Mouse (Mus musculus) liver (tissue): ENCODE measurements around the gene Ppp1r27.
"Not testable (repeated sequence)": the region's sequence is repeated elsewhere in the genome, so short reads cannot be mapped to it uniquely, and the experiment has no call there.

ENCODE experiments used
- DNase-seq: peaks from one replicate; pipeline ENCODE4 v3.0.0-alpha.2; 2020; ENCODE audit warnings: mixed read lengths

Gene Ppp1r27

DNA sequence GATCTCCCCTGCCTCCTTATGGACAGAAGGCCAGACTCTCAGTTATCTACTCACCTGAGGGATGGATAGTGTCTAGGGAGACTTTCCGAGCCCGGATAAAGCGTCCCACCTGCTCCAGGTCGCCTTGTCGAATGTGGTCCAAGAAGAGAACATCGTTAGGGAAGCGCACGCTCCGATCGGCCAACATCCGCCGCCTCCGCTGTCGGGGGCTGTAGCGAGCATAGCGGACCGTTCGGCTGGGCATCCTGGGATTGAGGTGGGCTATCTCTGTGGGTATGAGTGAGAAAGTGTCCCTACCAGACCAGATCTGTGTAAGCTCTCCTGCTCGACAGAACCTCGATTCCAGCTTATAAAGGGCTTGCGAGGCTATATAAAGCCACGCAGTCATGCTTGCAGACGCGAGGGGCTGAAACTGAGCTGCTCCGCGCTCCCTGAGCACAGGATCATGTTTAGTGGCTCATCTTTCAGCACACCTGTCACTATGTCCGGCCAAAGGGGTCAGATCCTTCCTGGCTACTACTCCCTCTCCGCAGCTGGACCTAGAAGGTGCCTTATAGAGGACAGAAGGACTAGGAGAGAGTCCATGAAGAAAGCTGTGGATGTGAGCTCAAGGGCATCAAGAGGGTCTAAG, at the start of gene Ppp1r27:
Gene Ppp1r27 (minus strand): TSS at position 323 of the 631 bp plus-strand sequence.
- no peak for DNase-seq

DNA sequence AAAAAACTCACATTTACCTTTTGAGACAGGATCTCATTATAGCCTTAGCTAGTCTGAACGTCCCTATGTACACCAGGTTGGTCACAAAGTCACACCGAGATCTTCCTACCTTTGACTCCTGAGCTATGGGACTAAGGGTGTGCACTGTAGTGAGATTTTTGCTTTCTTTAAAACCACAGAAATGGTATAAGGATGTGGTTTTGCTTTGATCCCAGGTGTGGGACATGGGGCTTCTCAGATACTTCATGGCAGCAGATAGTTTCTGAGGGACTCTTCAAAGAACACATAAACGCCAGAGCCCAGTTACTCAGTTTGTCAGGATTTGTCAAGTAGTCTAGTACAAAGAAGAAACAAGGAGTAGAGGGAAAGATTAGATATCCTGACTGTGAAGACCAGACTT, 49.8 kb upstream of the Ppp1r27 start:
- no peak for DNase-seq

DNA sequence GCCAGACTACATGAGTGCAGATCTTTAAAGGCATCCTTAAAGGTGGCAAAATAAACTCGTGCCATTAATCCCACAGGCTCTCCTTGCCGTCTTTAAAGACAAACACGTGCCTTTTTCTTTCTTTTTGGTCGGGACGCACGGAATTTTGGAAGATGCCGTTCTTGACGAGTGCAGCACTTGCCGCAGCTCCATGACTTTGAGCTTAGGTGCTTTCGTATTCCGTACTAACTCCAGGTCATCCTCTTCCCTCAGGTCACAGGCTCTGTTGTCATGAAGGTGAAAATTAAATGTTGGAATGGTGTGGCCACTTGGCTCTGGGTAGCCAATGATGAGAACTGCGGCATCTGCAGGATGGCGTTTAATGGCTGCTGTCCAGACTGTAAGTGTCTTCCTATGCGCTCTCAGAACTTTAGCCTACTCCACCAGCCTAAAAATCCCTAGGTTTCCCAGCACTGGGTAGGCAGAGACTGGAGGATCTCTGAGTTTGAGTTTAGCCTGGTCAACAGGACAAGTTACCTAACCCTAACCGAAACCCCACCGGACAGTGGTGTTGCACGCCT, 48.1 kb upstream of the Ppp1r27 start:
- DNase-seq = no peak

DNA sequence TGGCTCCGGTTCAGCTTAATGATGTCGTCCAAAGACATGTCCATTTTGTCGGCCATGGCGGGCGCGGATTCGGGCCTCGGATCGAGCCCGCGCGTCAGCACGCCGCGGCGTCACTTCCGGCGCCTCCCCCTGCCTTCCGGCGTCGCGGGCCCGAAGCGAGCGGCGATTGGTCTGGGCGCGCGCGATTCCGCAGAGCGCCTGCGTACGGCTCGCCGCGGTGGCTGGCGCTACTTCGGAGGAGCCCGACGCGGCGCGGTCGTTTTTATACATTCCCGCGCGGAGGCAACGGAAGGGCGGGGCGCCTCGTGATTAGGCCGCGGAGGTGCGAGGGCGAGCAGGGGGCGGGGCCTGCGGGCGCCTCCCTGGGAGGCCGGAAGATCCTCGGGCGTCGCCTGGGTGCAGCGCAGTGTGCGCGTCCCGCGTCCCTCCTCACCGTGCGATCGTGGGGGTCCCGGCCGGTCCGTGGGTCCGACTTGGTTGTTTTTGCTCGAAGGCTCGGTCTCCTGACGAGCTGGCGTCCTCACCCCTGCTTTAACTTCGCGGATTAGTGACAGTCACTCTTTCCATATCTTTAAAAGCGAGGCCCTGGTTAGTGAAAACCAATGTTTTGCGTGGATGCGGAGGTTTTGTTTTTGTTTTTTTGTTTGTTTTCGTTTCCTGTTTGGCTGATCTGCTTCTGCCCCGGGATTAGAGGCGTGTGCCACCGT, 47.5 kb upstream of the Ppp1r27 start, which contains the start of the genes Alyref and Anapc11:
Gene Alyref (minus strand): TSS at position 83 of the 707 bp plus-strand sequence.
Gene Anapc11 (plus strand): TSS at position 139 of the 707 bp plus-strand sequence.
- DNase-seq = peak; percentile 97

DNA sequence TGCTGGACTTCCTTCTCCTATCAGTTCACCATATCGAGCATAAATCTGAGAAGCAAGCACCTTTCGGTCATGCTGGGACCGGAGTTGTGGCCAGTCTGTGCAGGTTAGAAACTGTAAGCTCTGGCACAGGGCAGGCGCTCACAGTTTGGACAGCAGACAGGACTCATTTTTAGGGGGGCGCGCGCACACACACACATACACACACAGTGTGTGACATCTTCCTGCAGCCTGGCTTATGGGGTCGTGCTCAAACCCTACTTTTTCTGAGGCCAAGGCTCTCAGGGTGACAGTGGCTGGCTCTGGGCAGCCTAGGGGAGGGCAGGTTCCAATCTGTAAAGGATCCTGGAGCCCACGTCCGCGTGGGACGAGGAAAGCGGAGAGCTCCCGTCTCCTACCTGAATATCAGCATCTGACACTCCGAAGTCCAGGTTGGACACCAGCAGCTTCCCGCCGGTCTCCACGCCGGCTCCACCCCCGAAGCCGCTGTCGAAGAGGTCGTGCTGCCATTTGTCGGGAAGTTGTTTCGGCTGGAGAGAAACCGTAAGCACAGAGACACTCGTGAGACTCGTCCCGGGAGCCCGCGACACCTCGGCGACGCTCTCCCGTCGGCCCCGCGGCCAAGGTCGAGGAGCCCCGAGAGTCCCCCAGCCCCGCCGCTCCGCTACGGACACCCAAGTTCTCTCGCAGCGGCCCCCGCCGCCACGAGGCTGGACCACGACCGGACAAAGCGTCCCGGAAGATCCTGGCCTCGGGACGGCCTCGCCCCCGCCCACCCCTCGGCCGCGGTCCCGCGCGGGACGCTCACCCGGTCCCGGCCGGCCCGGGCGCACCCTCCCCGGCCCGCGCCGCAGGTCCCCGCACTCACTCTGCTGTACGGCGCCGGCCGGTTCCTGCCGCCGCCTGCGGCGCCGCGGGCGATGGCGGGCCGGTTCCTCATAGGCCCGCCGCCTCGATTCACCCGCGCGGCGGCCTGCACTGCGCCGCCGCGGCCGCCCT, 46.6 kb upstream of the Ppp1r27 start:
- peak; percentile 47 for DNase-seq

DNA sequence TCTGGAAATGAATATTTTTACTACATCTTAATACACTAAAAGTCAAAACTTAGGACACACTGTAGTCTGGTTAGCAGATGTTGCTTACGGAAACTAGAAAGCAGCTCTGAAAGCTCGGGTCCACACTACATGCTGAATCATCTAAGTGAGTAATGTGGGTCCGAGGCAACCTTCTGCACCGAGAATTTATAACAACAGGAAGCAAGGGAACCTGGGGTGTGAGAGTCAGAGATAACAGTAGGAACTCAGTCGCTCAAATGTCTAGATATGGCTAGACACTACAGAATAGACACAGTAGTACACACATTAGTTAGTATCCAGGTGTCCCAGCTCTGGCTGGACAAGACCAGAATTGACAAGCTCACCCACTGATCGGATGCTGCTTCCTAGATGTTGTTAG, 37.6 kb upstream of the Ppp1r27 start:
- DNase-seq = no peak

DNA sequence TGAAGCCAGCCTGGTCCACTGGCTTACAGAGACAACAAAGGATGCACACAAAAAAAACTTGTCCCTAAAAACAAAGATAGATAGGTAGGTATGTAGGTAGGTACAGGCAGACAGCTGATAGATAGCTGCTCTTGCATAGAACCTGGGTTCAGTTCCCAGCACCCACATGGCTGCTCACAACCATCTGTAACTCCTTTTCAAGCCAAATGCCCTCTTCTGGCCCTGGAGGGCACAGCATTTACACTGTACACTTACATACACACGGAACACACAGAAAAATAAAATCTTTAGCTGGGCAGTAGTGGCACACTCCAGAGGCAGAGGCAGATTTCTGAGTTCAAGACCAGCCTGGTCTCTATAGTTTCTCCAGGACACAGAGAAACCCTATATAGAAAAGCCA, 33.0 kb upstream of the Ppp1r27 start:
- DNase-seq = no peak

DNA sequence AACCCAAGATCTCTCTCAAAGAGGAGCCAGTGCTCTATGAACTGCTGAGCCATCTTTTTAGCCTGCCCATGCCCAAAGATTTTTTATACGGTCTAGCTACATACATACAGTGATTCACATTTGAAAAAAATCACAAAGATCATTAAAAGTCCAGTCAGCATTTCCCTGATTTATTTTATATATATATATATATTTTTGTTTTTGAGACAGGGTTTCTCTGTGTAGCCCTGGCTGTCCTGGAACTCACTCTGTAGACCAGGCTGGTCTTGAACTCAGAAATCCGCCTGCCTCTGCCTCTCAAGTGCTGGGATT, 32.0 kb upstream of the Ppp1r27 start:
- not testable (repeated sequence) for DNase-seq

DNA sequence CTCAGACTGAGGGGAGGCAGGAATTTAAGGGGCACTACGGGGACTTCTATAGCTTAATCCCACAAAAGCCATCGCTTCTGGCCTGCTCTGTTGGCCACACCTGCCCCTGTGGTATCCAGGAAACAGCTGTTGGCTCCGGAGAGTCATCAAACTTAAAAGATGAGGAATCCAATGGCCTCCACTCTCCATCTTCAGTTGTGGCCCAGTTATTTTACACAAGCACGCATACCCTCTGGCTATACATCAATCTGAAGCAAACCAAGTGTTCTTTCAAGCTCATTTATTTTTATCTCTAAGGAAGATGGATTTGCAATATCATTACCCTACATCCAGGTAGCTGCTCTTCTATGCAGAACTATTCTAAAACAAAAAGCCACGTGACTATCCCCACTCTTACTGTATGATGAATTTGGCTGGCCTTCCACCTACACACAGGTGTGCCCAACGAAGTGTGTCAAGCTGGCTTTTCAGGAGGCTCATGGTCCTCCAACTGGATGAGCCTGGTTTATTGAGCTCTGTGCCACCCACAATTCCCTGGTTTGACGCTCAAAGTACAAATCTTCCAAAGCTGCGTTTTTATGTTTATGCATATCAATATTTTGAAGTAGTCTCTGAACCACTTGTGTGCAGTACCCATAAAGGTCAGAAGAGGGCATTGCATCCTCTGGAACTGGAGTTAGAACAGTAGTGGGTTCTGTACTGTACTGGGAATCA, 31.5 kb upstream of the Ppp1r27 start:
- peak; percentile 45 for DNase-seq

DNA sequence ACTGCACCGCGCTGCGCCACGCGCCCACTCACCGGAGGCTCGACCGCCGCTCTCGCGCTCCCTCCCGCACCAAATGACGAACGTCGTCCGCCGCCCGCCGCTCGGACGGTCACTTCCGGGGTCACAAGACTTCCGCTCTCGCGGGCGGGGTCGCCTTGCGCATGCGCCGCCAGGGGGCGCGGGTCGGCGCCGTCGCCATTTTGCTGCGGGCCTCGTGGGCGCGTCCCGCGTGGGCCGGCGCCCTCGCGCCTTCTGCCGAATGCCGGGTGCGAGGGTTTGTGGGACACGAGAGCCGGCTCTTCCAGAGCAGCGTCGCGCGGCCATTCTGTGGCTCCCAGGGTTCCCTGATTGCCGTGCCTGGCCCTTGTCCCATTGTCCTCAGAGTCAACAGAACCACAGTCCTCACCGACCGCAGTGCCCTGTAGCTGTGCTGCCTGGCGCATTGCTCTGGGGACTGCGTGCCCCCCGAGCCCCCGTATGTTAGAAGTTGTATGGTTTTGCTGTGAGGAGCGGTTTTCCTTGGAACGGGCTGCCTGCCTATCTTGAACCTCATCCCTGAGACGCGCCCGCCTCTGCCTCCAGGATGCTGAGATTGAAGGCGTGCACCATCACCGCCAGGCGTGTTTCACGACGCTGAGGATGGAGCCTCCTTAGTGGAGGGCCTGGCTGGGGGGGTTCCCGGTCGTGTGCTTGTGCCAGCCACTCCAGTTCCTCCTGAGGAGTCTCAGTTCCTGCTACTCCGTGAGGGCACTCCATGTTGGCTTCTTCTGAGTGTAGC, 30.7 kb upstream of the Ppp1r27 start, which contains the start of gene Arhgdia:
Gene Arhgdia (minus strand): TSS at position 135 of the 778 bp plus-strand sequence.
- DNase-seq = peak; percentile 89

DNA sequence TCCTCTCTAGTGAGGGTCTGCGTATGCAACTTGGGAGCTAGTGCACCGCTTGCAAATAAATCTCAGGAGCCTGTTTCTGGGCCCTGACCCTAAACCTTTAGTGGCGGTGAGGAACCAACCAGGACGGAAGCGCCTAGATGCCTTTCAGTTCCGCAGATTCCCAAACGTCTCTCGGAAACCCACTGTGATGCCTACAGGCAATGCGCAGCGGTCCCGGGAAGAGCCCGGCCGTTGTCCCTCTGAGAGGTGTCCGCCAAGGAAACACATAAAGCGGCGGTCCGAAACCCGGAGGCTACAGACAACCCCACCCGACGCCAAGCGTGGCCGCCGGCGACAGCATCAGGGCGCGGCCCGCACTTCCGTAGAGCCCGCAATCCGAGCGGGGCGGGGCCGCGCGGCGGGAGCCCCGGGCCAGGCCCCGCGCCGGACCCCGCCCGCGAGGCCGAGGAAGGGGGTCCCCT, 30.0 kb upstream of the Ppp1r27 start:
- DNase-seq = peak; percentile 71

DNA sequence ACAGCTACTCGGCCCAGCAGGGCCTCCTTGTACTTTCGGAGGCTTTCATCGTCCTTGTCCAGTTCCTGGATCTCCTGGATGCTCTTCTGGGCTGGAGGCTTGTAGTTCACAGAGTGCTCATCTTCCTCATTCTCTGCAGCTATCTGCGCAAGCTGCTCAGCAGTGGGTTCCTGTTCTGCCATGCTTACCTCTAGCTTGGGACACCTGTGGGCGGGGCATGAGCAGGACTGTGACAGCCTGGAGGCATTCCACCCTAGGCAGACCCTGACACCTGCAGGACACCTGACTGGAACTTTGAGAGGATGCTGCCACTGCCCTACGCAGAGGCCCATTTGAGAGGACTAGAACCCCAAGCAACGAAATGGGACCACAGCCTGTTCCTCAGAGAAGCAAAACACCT, 29.3 kb upstream of the Ppp1r27 start:
- DNase-seq = peak; percentile 46

DNA sequence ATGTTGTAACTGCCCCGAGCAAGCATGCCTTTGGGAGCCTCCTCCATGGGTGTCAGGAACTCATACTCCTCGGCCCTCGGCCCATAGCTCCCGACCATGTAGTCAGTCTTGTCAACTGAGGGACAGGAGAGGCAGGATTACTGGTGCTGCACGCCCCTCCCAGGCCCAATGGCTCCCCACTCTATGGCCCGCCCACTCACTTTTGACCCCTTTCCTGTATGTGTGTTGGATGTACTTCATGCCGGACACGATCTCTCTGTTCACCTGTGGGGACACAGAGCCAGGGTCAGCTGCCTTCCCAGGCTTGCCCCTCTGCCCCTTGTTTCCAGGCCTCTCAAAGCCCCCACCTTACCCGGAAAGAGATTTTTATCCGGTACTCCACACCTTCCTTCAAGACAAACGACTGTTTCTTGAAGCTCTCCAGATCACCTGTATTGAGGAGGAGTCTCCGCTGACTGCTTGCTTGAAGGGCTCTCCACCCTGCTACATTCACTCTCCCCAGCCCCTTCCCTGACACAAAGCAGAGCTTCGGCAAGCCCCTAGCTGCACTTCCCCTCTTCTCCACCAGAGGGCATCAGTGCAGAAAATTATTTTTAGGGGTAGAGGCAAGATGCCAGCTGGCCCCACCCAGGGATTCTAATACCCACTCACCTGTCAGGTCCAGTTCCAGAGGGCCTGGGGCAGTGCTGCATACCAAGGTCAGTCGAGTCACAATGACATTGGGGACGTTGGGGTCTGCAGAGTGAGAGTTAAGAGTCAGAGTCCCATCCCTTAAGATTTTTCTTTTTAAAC, 28.6 kb upstream of the Ppp1r27 start:
- DNase-seq = peak; percentile 82

DNA sequence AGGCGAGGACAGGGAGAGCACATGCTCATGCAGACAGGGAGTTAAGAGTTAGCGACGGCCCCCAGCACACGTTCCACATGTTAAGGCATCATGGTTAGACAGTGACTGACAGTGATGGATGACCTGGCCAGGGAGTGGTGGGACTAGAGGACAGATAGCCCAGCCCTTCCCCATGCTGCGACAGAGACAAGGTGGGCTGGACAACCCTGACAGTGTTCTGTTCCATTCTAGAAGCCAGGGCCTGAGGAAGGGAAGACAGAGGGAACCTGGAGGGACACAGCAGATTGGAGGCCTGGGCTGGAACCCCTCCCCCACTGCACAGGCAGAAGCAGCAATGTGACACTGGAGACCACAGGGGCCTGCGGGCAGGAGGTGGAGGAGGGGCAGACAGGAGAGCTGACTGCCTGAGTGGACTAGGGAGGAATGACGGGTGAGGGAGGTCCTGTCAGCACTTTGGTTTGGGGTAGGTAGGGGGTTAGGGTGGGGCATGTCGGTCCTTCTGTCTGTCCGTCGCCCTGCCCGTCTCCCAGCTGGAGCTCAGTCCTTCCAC, 27.8 kb upstream of the Ppp1r27 start:
- DNase-seq = peak; percentile 15

DNA sequence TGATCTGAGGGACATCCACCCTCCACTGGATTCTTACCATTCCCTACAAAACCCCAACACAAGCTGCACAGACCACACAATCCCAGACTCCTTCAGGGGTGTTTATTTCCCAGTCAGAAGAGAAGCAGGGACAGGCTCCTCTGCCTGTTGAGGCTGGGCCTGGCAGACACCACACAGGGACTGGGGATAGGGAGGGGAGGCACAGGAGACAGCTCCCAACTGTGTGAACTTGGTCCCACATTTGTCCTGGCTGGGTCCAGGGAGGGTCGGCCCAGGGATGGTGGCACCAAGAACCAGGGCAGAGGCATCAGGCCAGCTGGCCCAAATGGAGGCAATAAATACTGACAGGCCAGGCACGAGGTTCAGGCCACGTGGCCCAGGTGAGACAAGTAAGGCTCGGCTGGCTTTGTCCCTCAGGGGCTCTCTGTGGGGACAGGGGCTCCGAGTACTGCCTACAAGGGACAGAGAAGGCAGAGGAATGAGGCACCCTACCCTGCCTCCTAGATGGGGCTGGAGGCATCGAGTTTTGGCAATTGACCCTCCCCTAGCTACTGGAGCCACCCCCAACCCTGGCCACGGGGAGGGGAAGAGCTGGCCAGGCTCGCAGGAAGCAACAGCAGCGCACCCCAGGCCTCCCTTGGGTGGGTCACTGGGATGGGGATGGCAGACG, 27.2 kb upstream of the Ppp1r27 start:
- no peak for DNase-seq

DNA sequence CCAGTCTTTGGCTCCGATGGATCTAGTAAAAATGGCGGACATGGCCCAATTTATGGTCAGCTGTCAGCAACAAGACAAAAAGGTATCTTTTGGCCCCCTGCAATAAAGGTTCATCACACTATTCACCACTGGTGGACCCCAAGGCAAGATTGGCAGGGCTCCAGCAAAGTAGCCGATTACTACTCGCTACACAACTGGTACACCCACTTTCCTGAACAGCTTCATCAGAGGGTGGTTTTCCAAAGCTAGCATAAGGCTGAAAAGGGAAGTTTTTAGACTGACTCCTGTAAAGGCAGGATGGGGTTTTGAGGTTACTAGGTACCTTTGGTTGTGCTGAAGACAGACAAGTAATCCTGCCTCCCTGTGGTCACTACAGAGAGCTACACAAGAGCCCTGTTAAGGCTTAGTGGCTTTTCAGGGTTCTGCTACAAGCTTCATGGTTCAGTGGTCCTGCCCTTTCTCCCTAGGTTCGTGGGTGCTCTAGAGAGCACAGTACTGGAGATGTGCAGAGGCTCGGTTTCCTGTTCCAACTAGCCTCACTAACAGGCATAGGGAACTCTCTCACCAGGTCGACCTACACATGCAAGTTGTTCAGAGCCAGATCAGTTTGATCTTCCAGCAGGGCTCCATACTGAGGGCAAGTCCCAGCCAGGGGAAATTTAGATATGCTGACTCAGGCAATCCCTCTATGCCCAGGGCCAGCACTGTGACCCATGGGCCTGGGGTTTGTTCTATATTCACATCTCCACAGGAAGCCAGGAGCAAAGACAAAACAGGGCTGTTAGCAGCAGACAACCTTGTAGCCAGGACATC, 26.5 kb upstream of the Ppp1r27 start:
- no peak for DNase-seq

DNA sequence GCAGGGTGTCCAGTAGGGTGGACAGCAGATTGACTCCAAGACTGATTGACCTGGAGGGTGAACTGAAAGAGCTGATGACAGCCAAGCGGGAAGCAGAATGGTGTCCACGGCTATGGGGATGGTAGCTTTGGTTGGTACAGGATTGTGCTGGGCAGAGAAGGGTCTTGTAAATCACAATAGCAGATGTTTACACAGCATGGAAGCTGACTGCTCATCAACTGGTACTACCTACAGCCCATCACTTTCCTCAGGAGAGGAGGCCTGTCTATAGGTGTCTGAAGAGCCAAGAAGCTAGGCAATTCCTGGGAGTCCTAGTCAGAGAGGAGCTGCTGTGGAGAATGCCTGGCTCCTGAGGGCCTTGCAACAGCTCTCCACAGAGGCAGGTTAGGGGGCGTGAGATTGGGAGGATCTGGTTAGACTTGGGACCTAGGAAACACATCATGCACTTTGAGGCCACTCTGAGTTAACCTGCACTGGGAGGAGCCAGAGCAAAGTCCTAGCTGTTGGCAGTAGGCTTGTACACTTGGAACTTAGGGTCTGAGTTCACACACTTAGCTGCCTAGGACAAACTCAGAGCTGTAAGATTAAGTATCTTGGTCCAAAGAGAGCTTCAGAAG, 25.5 kb upstream of the Ppp1r27 start:
- DNase-seq = peak; percentile 40

DNA sequence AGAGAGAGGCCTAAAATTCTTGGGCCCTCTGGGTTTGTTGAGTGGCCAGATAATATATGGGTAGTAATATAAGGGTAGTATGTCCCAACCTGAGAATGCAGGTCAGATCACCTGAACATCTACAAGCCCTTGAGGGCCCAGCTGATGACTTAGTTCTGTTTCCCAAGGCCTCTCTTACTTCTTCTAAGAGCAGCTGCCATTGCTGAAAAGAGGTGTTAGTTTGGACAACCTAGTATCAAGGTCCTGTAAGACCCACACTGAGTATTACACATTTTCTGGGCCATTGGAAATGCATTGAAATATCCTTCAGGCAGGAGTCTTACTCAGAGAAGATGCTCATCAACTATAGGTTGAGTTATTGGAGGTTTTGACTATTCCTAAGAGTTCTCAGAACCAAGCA, 25.0 kb upstream of the Ppp1r27 start:
- DNase-seq = no peak
